Mouse (Mus musculus): ENCODE data around the gene Unc93a2. TPM values are rescaled to one million over a fixed set of nuclear protein-coding genes. Genes with fewer than 3 reads are reported as not detected.
"Not testable (repeated sequence)": the region's sequence is repeated elsewhere in the genome, so short reads cannot be mapped to it uniquely, and the experiment has no call there.

Unc93a2 gene
- polyA plus RNA-seq (2015; fragmentation: Nextera tagmentation; extraction: Ambion mirVana): 0.09 TPM in 1 of 2 replicates, not detected in the other

GRCm38 (mm10) chr17:7385364-7385763, at the start of gene Unc93a2:
TSS of gene Unc93a2 (minus strand) at chr17:7385464.
- not testable (repeated sequence) for ATAC-seq (ENCODE audit: low FRiP score, low read depth); H3K4me2 ChIP-seq; H3K27ac ChIP-seq (replicated peaks); H3K36me3 ChIP-seq; H3K4me3 ChIP-seq; H3K9ac ChIP-seq; H3K9me3 ChIP-seq; H3K27me3 ChIP-seq; H3K4me1 ChIP-seq (replicated peaks)
- 78% methylated on average over 3 of the region's 3 CpGs for WGBS

DNA sequence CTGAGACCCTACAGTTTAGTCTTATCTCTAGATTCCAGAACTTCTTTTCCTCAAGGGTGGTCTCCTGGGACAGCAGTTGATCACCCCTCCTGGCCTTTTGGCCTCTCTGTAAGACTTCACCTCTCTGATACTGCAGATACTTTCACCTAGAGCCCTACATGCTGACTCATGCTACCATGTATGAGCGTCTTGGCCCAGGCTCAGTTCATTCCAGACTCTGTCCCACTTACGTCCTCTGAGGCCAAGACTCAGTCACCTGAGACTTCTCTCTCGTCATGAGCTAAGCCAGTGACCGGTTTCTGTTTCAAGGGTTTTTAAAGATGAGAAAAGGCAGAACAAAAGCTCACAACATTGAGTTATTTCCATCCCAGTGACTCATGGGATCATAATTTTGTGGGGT, 48.9 kb upstream of the Unc93a2 start:
- ATAC-seq (ENCODE audit: low FRiP score, low read depth); H3K36me3 ChIP-seq; H3K9me3 ChIP-seq; H3K4me2 ChIP-seq; H3K4me3 ChIP-seq; H3K27me3 ChIP-seq; H3K4me1 ChIP-seq (replicated peaks); H3K9ac ChIP-seq; H3K27ac ChIP-seq (replicated peaks): not testable (repeated sequence)
- WGBS: 89% methylated on average over 4 of the region's 4 CpGs

DNA sequence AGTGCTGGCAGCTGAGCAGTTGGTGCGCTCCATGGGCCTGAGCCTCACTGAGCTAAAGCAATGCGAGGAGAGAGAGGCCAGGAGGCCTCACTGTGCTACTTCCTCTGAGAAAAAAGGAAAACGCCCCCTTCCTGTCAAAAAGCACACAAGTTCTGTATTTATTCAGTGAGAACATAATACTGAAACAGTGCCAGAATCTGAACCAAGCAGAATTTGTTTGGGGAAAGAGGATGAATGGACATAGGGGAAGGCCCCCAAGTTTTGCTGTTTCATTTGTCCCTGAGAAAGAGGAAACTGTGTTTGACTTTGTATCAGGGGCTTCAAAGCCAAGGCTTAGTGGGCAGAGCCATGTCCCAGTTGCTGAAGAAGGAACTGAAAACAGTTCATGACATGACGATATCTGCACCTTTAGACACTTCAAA, 45.0 kb upstream of the Unc93a2 start:
- not testable (repeated sequence) for H3K36me3 ChIP-seq; H3K4me3 ChIP-seq; H3K27me3 ChIP-seq; H3K27ac ChIP-seq (replicated peaks); ATAC-seq (ENCODE audit: low FRiP score, low read depth); H3K9ac ChIP-seq; H3K4me1 ChIP-seq (replicated peaks); H3K4me2 ChIP-seq; H3K9me3 ChIP-seq
- WGBS: 71% methylated on average over 4 of the region's 4 CpGs

- H3K36me3 ChIP-seq: not testable (repeated sequence)
- 38% methylated on average over 3 of the region's 3 CpGs for WGBS
Observed at GRCm38 (mm10) chr17:7420191-7420973, 35.1 kb upstream of the Unc93a2 start.

DNA sequence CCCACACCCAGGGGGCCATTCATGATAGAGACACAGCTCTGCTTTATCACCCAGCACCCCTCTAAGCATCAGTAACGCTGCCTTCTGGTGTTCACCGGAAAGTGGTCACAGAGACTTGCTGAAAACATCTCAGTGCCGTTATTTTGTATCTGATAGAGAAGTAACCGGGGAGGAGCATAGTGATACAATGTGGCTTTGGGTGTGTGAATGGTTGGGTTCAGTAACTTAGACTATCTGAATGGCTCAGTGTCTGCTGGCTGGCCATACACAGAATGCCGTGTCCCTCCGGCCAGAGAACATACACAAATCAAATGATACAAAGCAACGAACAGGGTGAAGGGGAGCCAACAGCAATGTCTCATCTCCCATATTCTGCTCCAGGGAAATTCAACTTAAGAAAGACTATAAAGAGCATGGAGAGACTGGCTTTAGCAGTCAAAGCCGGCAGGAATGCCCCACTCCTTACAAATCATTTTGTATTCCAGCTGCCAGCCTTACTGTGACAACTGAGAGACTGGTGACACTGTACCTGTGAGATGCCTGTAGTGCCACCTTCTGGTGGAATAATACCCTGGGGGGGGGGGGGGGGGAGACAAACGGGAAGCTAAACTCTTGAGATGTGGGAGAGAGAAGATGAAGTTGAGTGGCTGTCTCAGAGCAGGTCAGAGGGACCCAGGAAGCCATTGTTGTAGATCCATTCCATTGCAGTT, 29.5 kb upstream of the Unc93a2 start:
- H3K4me1 ChIP-seq (replicated peaks); H3K27me3 ChIP-seq; H3K36me3 ChIP-seq; H3K9ac ChIP-seq; ATAC-seq (ENCODE audit: low FRiP score, low read depth); H3K9me3 ChIP-seq; H3K27ac ChIP-seq (replicated peaks); H3K4me3 ChIP-seq; H3K4me2 ChIP-seq: not testable (repeated sequence)
- 88% methylated on average over 7 of the region's 9 CpGs for WGBS

More at GRCm38 (mm10) chr17:7420191-7420973, 35.1 kb upstream of the Unc93a2 start:
- not testable (repeated sequence) for H3K4me1 ChIP-seq (replicated peaks); H3K4me2 ChIP-seq; H3K27me3 ChIP-seq; H3K9me3 ChIP-seq; H3K9ac ChIP-seq; H3K27ac ChIP-seq (replicated peaks); H3K4me3 ChIP-seq
- peak; percentile 89 for ATAC-seq (ENCODE audit: low FRiP score, low read depth)

- H3K9me3 ChIP-seq; H3K4me1 ChIP-seq (replicated peaks); ATAC-seq (ENCODE audit: low FRiP score, low read depth); H3K9ac ChIP-seq; H3K27ac ChIP-seq (replicated peaks); H3K27me3 ChIP-seq; H3K4me3 ChIP-seq; H3K4me2 ChIP-seq; H3K36me3 ChIP-seq: not testable (repeated sequence)
- WGBS: 82% methylated on average over 8 of the region's 8 CpGs
Observed at GRCm38 (mm10) chr17:7413336-7413735, 28.1 kb upstream of the Unc93a2 start.

- WGBS: 69% methylated on average over 6 of the region's 6 CpGs
- H3K9ac ChIP-seq: not testable (repeated sequence)
Observed at GRCm38 (mm10) chr17:7399770-7400169, 14.5 kb upstream of the Unc93a2 start.

GRCm38 (mm10) chr17:7398198-7398847, 13.1 kb upstream of the Unc93a2 start:
- H3K9me3 ChIP-seq; H3K27ac ChIP-seq (replicated peaks); ATAC-seq (ENCODE audit: low FRiP score, low read depth); H3K9ac ChIP-seq; H3K4me3 ChIP-seq; H3K27me3 ChIP-seq; H3K4me2 ChIP-seq; H3K36me3 ChIP-seq; H3K4me1 ChIP-seq (replicated peaks): not testable (repeated sequence)
- 89% methylated on average over 6 of the region's 6 CpGs for WGBS

More at GRCm38 (mm10) chr17:7399770-7400169, 14.5 kb upstream of the Unc93a2 start:
- H3K27ac ChIP-seq (replicated peaks); ATAC-seq (ENCODE audit: low FRiP score, low read depth); H3K4me2 ChIP-seq; H3K9me3 ChIP-seq; H3K4me1 ChIP-seq (replicated peaks); H3K4me3 ChIP-seq; H3K36me3 ChIP-seq; H3K27me3 ChIP-seq: not testable (repeated sequence)

DNA sequence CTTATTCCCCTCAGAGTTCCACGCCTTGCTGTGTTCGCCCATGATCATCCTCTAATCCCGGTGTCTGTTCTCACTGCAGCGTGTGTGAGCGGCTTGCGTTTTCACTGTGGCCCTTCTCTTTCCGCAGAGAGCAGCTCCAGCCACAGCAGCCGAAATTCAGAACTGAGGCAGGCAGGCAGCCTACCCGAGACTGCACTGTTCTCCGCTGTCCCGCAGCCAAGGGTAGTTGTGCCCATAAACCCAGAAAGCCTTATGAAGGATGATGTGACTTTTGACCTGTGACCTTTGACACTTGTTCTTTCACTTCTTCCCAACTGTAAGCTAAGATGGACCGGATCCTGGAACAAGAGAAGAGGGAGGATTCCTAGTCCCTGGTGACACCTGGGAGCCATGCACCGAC, 11.8 kb upstream of the Unc93a2 start:
- WGBS: 88% methylated on average over 13 of the region's 13 CpGs
- H3K9me3 ChIP-seq; H3K4me2 ChIP-seq; H3K4me3 ChIP-seq; H3K27me3 ChIP-seq; H3K9ac ChIP-seq; H3K4me1 ChIP-seq (replicated peaks); ATAC-seq (ENCODE audit: low FRiP score, low read depth); H3K27ac ChIP-seq (replicated peaks); H3K36me3 ChIP-seq: not testable (repeated sequence)

DNA sequence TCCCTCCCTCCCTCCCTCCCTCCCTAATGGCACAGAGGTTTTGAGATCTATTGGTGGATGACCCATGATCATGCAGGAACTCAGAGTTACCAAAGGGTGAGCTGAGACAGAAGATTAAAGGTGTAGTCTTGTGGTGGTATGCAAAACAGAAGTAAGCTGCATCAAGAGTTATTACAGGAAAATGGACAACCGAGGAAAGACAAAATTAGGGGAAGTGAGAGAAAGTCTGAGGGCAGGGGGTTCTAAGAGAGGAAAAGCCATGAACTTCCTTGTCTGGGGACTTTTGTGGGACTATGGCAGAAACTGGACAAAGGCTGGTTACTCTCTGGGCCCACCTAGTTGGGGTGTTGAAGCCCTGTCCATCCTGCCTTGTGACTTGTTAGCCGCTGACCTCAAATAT, 11.0 kb upstream of the Unc93a2 start:
- not testable (repeated sequence) for H3K4me1 ChIP-seq (replicated peaks); H3K4me3 ChIP-seq; H3K27ac ChIP-seq (replicated peaks); H3K4me2 ChIP-seq; H3K9ac ChIP-seq; H3K36me3 ChIP-seq; H3K9me3 ChIP-seq; H3K27me3 ChIP-seq; ATAC-seq (ENCODE audit: low FRiP score, low read depth)
- WGBS: no CpG with 5 or more reads among the region's 2 CpGs

DNA sequence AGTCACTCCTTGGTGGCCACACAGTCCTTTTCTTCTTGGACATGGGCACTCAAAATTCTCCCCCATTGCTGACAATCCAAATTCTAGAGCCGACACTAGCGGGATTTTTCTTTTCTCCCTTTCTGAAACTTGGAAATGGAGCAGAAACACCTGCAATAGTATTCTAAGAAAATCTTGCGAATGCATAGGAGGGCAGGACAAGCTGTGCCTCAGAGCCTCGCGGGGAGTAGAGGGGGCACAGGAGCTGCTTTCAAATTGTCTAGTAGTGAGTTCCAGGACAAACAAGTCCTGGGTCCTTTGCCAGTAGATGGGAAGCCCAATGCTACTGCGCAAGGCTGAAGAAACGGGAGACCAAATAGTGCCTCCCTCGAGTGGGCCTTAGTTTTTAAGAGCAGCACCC, 10.4 kb upstream of the Unc93a2 start:
- H3K9ac ChIP-seq; H3K4me2 ChIP-seq; H3K27ac ChIP-seq (replicated peaks); H3K4me3 ChIP-seq; H3K9me3 ChIP-seq; H3K27me3 ChIP-seq; ATAC-seq (ENCODE audit: low FRiP score, low read depth); H3K36me3 ChIP-seq; H3K4me1 ChIP-seq (replicated peaks): not testable (repeated sequence)
- WGBS: 93% methylated on average over 8 of the region's 8 CpGs

- H3K27me3 ChIP-seq; H3K9me3 ChIP-seq; H3K36me3 ChIP-seq; H3K4me1 ChIP-seq (replicated peaks); H3K9ac ChIP-seq; H3K4me2 ChIP-seq; H3K27ac ChIP-seq (replicated peaks); ATAC-seq (ENCODE audit: low FRiP score, low read depth); H3K4me3 ChIP-seq: not testable (repeated sequence)
- 89% methylated on average over 7 of the region's 7 CpGs for WGBS
Observed at GRCm38 (mm10) chr17:7395116-7395515, 9.9 kb upstream of the Unc93a2 start.
